Mouse (Mus musculus) erythroblast, adult 5-6 weeks (primary cell): ENCODE measurements around the gene Tmem165. TPM values are rescaled to one million over a fixed set of nuclear protein-coding genes. Genes with fewer than 3 reads are reported as not detected.

Source experiments
- ATAC-seq: replicated peaks from 2 replicates; pipeline ENCODE4 v1.8.0; 2016; ENCODE audit warnings: moderate number of reproducible peaks, mild to moderate bottlenecking, moderate TSS enrichment, inconsistent platforms; ENCODE audit not compliant: poor library complexity, low FRiP score, severe bottlenecking
- total RNA-seq, 2 experiments: library from RNA; stranded (forward) in 1 of 2; stranded (reverse) in 1 of 2; fragments of 150-400 nt in 1 of 2; fragments of 200-764, 138-1000 nt in 1 of 2; gene quantifications; 2 replicates each; pipeline versions ENCODE4 v1.2.3 to v1.2.4; 2015 to 2017; ENCODE audit warnings: low replicate concordance in 2 of 2

Tmem165 gene
- total RNA-seq, 2 experiments from 2014 or later = 34.6 to 35.8 TPM

GRCm38 (mm10) chr5:76231171-76231855 lies 47.6 kb downstream of the Tmem165 start:
- ATAC-seq = no peak

- ATAC-seq = no peak
Observed at GRCm38 (mm10) chr5:76243274-76243673, 59.6 kb downstream of the Tmem165 start.

- no peak for ATAC-seq
Observed at GRCm38 (mm10) chr5:76243929-76244328, 60.2 kb downstream of the Tmem165 start.

GRCm38 (mm10) chr5:76244430-76244829 lies 60.8 kb downstream of the Tmem165 start:
- ATAC-seq = no peak

GRCm38 (mm10) chr5:76245419-76245818 lies 61.7 kb downstream of the Tmem165 start:
- no peak for ATAC-seq

- ATAC-seq = no peak
Observed at GRCm38 (mm10) chr5:76246539-76246938, 62.9 kb downstream of the Tmem165 start.

GRCm38 (mm10) chr5:76250948-76251347 lies 67.3 kb downstream of the Tmem165 start:
- no peak for ATAC-seq

Other genes with a start within 250 kb of the Tmem165 start
- not detected in 2 replicates for gene Kdr, start 205.4 kb upstream of the Tmem165 start, total RNA-seq (2015; ENCODE audit: low replicate concordance)
- gene Kdr, start 205.4 kb upstream of the Tmem165 start, total RNA-seq (2017; ENCODE audit: low replicate concordance) = 0.17 TPM in 1 of 2 replicates, not detected in the other
- 7.1 and 9.2 TPM in 2 replicates for gene Srd5a3, start 43.6 kb upstream of the Tmem165 start, total RNA-seq (2015; ENCODE audit: low replicate concordance)
- 3.8 and 10.3 TPM in 2 replicates for gene Srd5a3, start 43.6 kb upstream of the Tmem165 start, total RNA-seq (2017; ENCODE audit: low replicate concordance)
- gene Clock, start 120.9 kb downstream of the Tmem165 start, total RNA-seq (2015; ENCODE audit: low replicate concordance) = 0.58 and 3.3 TPM in 2 replicates
- gene Clock, start 120.9 kb downstream of the Tmem165 start, total RNA-seq (2017; ENCODE audit: low replicate concordance) = 0.70 and 1.6 TPM in 2 replicates
- gene Pdcl2, start 147.3 kb downstream of the Tmem165 start, total RNA-seq (2015; ENCODE audit: low replicate concordance) = not detected in 2 replicates
- gene Pdcl2, start 147.3 kb downstream of the Tmem165 start, total RNA-seq (2017; ENCODE audit: low replicate concordance) = not detected in 2 replicates
- not detected in 2 replicates for gene Nmu, start 179.9 kb downstream of the Tmem165 start, total RNA-seq (2015; ENCODE audit: low replicate concordance)
- not detected in 2 replicates for gene Nmu, start 179.9 kb downstream of the Tmem165 start, total RNA-seq (2017; ENCODE audit: low replicate concordance)